Mouse (Mus musculus) E14TG2a.4 (cell line): ENCODE measurements around the gene Gm20388.

Experiments
- H3K27me3 ChIP-seq: 2 replicates; pipeline ENCODE4 v1.6.1; 2014; ENCODE audit warnings: low read length, control low read depth; ENCODE audit not compliant: insufficient read depth
- H3K36me3 ChIP-seq: 2 replicates; pipeline ENCODE4 v1.6.1; 2014; ENCODE audit warnings: low read length, control low read depth; ENCODE audit not compliant: insufficient read depth
- H3K4me1 ChIP-seq: replicated peaks from 2 replicates; pipeline ENCODE4 v1.6.1; 2014; ENCODE audit warnings: low read depth, low read length, control low read depth
- H3K4me3 ChIP-seq: replicated peaks from 2 replicates; pipeline ENCODE4 v1.5.1; 2014; ENCODE audit warnings: mild to moderate bottlenecking, low read length
- H3K9me3 ChIP-seq: 2 replicates; pipeline ENCODE4 v1.6.1; 2014; ENCODE audit warnings: low read length, control low read depth
- CTCF ChIP-seq: conservative IDR thresholded peaks from 2 replicates; pipeline ENCODE4 v1.5.1; 2014; ENCODE audit warnings: low read length
- NANOG ChIP-seq: IDR thresholded peaks from 2 replicates; pipeline ENCODE4 v1.6.1; 2014; ENCODE audit warnings: borderline replicate concordance, low read length, mixed read lengths
- POU5F1 ChIP-seq: IDR thresholded peaks from 2 replicates; pipeline ENCODE4 v1.6.1; 2014; ENCODE audit warnings: low read length, borderline replicate concordance

The Gm20388 gene

DNA sequence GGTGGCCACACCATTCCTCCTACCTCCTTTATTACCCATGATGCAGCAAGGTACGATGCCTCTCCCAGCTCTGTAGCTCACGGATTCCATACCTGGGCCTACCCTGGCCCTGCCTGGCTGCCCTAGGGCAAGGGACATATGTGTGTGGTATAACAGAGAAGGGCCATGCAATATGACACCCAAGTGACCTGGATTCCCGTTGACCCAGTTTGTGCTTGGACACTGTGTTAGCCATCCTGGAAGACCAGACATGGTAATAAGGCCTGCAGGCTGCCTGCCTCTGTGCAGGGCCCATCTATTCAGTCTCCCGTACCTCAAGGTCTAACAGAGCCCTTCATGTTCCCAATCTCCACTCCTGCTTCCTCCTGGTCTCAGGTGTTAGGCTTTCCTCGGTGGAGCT lies 517.9 kb downstream of the Gm20388 start:
- Histone ChIP-seq H3K9me3 (peaks cover 3% of the 10 kb centered on the region; the same call in 1 of the 2 replicates), H3K27me3 (peaks cover 14% of the 10 kb centered on the region; the same call in 1 of the 2 replicates), H3K4me3 (no peak overlapping the region), H3K4me1 (peaks cover 71% of the 10 kb centered on the region), H3K36me3 (no peaks in the 10 kb centered on the region)
- no peak for TF ChIP-seq NANOG
- no peak for TF ChIP-seq POU5F1
- no peak for TF ChIP-seq CTCF

DNA sequence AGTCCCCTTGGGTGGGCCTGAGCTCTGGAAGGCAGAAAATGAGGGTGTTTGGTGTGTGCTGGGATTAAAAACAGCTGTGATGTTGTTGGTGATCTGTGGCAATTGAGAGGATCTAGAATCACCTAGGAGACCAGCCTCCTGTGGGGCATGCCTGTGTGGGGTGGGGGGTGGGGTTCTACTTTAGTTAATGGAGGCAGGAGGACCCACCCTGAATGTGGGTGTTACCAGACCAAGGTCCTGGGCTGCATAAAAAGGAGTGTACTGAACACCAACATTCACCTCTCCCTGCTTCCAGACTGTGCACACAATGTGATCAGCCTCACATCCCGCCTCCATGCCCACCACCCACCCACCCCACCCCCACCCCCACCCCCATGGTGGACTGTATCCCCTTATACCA lies 518.5 kb downstream of the Gm20388 start:
- TF ChIP-seq POU5F1 = no peak
- TF ChIP-seq CTCF = no peak
- TF ChIP-seq NANOG = no peak
- Histone ChIP-seq H3K27me3 (0 out of 2 replicates have a peak, but pooled peaks cover 14% of the 10 kb centered on the region), H3K4me1 (peaks cover 65% of the 10 kb centered on the region), H3K9me3 (peaks cover 3% of the 10 kb centered on the region; the same call in 1 of the 2 replicates), H3K4me3 (no peak overlapping the region), H3K36me3 (no peaks in the 10 kb centered on the region)

- Histone ChIP-seq H3K4me1 (peaks cover 61% of the 10 kb centered on the region), H3K4me3 (no peak overlapping the region), H3K27me3 (peaks cover 10% of the 10 kb centered on the region; the same call in 1 of the 2 replicates), H3K36me3 (no peaks in the 10 kb centered on the region), H3K9me3 (peaks cover 3% of the 10 kb centered on the region; the same call in 1 of the 2 replicates)
- TF ChIP-seq CTCF (no peak), NANOG (no peak), POU5F1 (no peak)
These were observed 520.4 kb downstream of the Gm20388 start for GRCm38 (mm10) chr8:120431042-120431441.

DNA sequence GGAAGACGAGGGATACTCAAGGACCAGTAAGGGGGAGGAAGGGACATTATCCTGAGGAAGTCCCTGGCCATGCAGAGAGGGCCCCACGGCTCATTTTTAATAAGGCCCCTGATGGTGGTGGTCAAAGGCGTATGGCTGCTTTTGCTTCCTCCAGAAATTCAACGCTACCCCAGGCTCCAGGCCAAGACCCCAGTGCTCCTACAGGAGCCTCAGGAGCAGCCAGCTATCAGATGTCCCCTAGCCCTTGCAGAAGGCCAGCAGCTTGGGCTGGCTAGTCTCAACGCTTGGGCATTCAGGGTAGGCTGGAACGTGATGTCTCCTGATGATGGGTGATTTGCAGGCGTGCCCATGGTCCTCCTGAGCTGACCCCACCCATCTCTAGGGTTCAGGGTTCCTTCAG lies 521.8 kb downstream of the Gm20388 start:
- peaks cover 23% of the 10 kb centered on the region for H3K27me3 ChIP-seq
- no peak overlapping the region for H3K4me3 ChIP-seq
- no peaks in the 10 kb centered on the region for H3K36me3 ChIP-seq
- TF ChIP-seq CTCF (no peak), POU5F1 (no peak), NANOG (no peak)
- peaks cover 61% of the 10 kb centered on the region for H3K4me1 ChIP-seq
- peaks cover 3% of the 10 kb centered on the region; the same call in 1 of the 2 replicates for H3K9me3 ChIP-seq

DNA sequence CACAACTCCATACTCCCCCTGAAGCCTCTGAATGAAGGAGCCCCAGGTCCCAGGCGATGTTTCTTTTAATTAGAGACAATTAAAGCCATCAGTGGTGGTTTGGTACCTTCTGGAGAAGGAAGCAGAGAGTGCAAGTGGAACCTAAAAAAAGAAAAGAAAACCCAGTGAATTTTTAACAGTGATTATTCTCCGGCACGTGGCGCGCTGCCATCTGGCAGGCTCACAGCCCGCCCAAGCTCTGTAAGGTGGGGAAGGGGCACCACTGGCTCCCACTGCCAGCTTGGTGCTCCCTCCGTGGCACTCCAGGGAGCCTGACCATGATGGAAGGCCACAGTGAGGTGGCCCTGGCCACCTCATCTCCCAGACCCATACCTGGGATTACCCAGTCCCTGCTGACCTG lies 522.5 kb downstream of the Gm20388 start:
- Histone ChIP-seq H3K36me3 (no peaks in the 10 kb centered on the region), H3K4me1 (peaks cover 63% of the 10 kb centered on the region), H3K4me3 (no peak overlapping the region), H3K27me3 (peaks cover 30% of the 10 kb centered on the region), H3K9me3 (peaks cover 3% of the 10 kb centered on the region; the same call in 1 of the 2 replicates)
- TF ChIP-seq NANOG (no peak), CTCF (no peak), POU5F1 (no peak)

- peak; percentile 71 for TF ChIP-seq CTCF
- TF ChIP-seq NANOG = no peak
- TF ChIP-seq POU5F1 = no peak
- Histone ChIP-seq H3K4me1 (peaks cover 63% of the 10 kb centered on the region), H3K4me3 (no peak overlapping the region), H3K36me3 (no peaks in the 10 kb centered on the region), H3K9me3 (peaks cover 3% of the 10 kb centered on the region; the same call in 1 of the 2 replicates), H3K27me3 (peaks cover 36% of the 10 kb centered on the region)
These were observed 523.1 kb downstream of the Gm20388 start for GRCm38 (mm10) chr8:120433734-120434133.

DNA sequence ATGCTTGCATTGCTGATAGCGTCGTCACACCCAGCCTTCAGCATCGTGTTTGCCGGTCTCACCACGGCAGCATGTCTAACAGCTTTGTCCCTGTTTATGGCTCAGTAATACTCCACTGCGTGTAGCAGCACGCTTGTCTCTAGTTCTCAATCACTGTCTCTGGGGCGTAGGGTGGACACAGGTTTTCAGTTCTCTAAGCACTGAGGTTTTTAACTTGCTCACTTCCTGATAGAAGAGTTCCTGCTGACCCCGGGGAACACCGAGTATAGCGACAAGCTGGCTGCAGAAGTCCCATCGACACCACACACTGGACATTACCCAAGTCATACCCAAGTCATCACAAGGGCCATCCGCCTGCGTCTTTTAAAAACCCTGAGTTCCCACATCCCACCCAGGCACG lies 525.1 kb downstream of the Gm20388 start:
- Histone ChIP-seq H3K27me3 (peaks cover 41% of the 10 kb centered on the region), H3K4me3 (no peak overlapping the region), H3K4me1 (peaks cover 68% of the 10 kb centered on the region), H3K9me3 (no peaks in the 10 kb centered on the region), H3K36me3 (no peaks in the 10 kb centered on the region)
- TF ChIP-seq POU5F1 (no peak), CTCF (no peak), NANOG (no peak)

DNA sequence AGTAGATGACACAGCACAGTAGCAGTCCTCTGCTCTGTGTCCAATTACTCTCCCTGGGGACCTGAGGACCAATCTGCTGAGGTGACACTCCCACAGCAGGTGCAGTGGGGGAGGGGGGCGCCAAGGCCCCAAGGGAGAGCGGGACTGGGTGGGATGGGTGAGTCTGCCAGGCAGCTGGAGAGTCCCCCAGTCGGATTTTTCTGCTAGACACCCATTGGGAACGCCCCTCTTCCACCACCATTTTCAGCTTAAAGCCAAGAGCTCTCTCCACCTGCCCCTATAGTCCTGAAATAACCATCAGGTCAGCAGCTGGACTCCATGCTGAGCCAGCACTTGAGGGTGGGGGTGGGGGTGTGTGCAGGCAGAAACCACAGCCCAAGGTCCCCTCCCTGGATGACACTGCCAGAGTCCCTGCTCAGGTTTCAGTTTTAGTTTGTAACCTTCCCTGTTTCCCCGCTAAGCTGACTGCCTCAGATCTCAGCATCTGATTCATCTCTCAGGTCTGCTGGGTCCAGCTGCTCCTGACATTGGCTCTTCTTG lies 525.9 kb downstream of the Gm20388 start:
- no peak overlapping the region for H3K4me3 ChIP-seq
- H3K27me3 ChIP-seq = peaks cover 46% of the 10 kb centered on the region
- TF ChIP-seq CTCF (no peak), NANOG (no peak), POU5F1 (no peak)
- H3K9me3 ChIP-seq = no peaks in the 10 kb centered on the region
- no peaks in the 10 kb centered on the region for H3K36me3 ChIP-seq
- peaks cover 63% of the 10 kb centered on the region for H3K4me1 ChIP-seq

DNA sequence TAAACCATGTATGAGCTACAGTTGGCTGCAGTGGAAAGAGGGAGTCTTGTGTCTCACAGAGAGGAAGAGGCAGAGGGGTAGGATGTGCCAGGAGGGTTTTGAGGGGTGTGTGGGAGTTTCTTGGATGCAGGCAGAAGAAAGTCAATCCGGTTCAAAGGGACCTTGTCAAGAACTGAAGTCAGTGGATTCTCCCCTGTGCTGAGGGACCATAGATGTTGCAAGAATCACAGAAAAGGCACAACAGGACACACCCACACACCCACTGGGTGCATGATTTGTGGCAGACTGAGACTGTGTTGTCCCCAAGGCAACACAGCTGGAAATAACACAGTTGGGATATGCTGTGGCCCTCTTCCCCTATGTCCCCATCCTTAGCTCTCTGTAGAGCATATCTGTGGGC lies 526.6 kb downstream of the Gm20388 start:
- Histone ChIP-seq H3K9me3 (no peaks in the 10 kb centered on the region), H3K4me3 (peak overlapping the region; percentile 57; the same call in 1 of the 2 replicates), H3K27me3 (peaks cover 53% of the 10 kb centered on the region), H3K36me3 (no peaks in the 10 kb centered on the region), H3K4me1 (peaks cover 63% of the 10 kb centered on the region)
- TF ChIP-seq CTCF (no peak), POU5F1 (no peak), NANOG (no peak)
